Mouse (Mus musculus) ES-E14 (cell line): ENCODE results near the gene Lck. TPM values are rescaled to one million over a fixed set of nuclear protein-coding genes. Genes with fewer than 3 reads are reported as not detected.
"Not testable (repeated sequence)": the region's sequence is repeated elsewhere in the genome, so short reads cannot be mapped to it uniquely, and the experiment has no call there.

Experiments
- DNase-seq: peaks from one replicate; pipeline ENCODE4 v3.0.0-alpha.2; 2013; ENCODE audit warnings: low read depth, low spot score
- H3K27ac ChIP-seq: 2 replicates; pipeline ENCODE4 v1.5.1; 2012; ENCODE audit warnings: low read depth, mild to moderate bottlenecking, low read length, moderate library complexity, mixed read lengths; ENCODE audit not compliant: poor library complexity, insufficient read depth, severe bottlenecking
- H3K36me3 ChIP-seq: 2 replicates; pipeline ENCODE4 v1.6.1; 2012; ENCODE audit warnings: mild to moderate bottlenecking, low read length, moderate library complexity, mixed read lengths; ENCODE audit not compliant: control insufficient read depth, poor library complexity, insufficient read depth, severe bottlenecking
- H3K4me1 ChIP-seq, 2 experiments: fragments of 150-350 bp in 1 of 2; sonication (generic) in 1 of 2; 2 replicates each; pipeline ENCODE4 v1.6.1; 2012; ENCODE audit warnings: low read length in 2 of 2, mild to moderate bottlenecking in 1 of 2, mixed read lengths in 1 of 2; ENCODE audit not compliant: control insufficient read depth in 2 of 2, insufficient read depth in 2 of 2, poor library complexity in 1 of 2
- H3K4me3 ChIP-seq, 2 experiments: fragments of 150-350 bp in 1 of 2; sonication (generic) in 1 of 2; 2 replicates each; pipeline ENCODE4 v1.5.1; 2012; ENCODE audit warnings: low read length in 2 of 2, low read depth in 1 of 2, mild to moderate bottlenecking in 1 of 2, mixed read lengths in 1 of 2; ENCODE audit not compliant: insufficient read depth in 1 of 2, poor library complexity in 1 of 2, severe bottlenecking in 1 of 2
- H3K9ac ChIP-seq: 2 replicates; pipeline ENCODE4 v1.6.1; 2012; ENCODE audit warnings: low read depth, mild to moderate bottlenecking, low read length, mixed read lengths; ENCODE audit not compliant: poor library complexity, insufficient read depth, severe bottlenecking
- H3K9me3 ChIP-seq: fragments of 150-350 bp; sonication (generic); 2 replicates; pipeline ENCODE4 v1.6.1; 2012; ENCODE audit warnings: low read depth, mild to moderate bottlenecking, low read length; ENCODE audit not compliant: control insufficient read depth, insufficient read depth
- CHD2 ChIP-seq: IDR thresholded peaks from 2 replicates; pipeline ENCODE4 v1.6.1; 2014; ENCODE audit warnings: mild to moderate bottlenecking, low read depth, low read length, inconsistent platforms
- HCFC1 ChIP-seq: IDR thresholded peaks from 2 replicates; pipeline ENCODE4 v1.6.1; 2012; ENCODE audit warnings: low read length, inconsistent platforms, borderline replicate concordance; ENCODE audit not compliant: insufficient read depth
- MAFK ChIP-seq: IDR thresholded peaks from 2 replicates; pipeline ENCODE4 v1.6.1; 2014; ENCODE audit warnings: mild to moderate bottlenecking, low read depth, low read length, inconsistent platforms; ENCODE audit not compliant: insufficient read depth
- ZC3H11A ChIP-seq: IDR thresholded peaks from 2 replicates; pipeline ENCODE4 v1.6.1; 2012; ENCODE audit warnings: low read depth, mild to moderate bottlenecking, inconsistent platforms, low read length, borderline replicate concordance
- ZNF384 ChIP-seq: IDR thresholded peaks from 2 replicates; pipeline ENCODE4 v1.6.1; 2012; ENCODE audit warnings: low read depth, low read length, inconsistent platforms
- in situ Hi-C, 2 experiments: fragments of 600-800 bp; cut with MboI; formaldehyde crosslinking; loops; one replicate each; pipeline ENCODE4 v1.15.1; 2025; ENCODE audit warnings: low sequenced_read_pairs in 2 of 2, inconsistent platforms in 1 of 2; ENCODE audit not compliant: unreplicated experiment in 2 of 2
- total RNA-seq: library from RNA; depleted of rRNA; stranded (reverse); fragments of 300-350 nt; gene quantifications from 2 replicates; pipeline ENCODE4 v1.2.3, GENCODE M21; 2012

Lck gene
- total RNA-seq, 1 experiment = 19.1 TPM

GRCm38 (mm10) chr4:129544106-129544505, 29.3 kb downstream of the Lck start:
- H3K9ac ChIP-seq = peak overlapping the region; percentile 16; the same call in 1 of the 2 replicates
- no peak for TF ChIP-seq ZNF384
- peak overlapping the region; percentile 82; the same call in 1 of the 2 replicates for H3K27ac ChIP-seq
- H3K36me3 ChIP-seq = peaks cover 7% of the 10 kb centered on the region; the same call in 1 of the 2 replicates
- H3K9me3 ChIP-seq = no peaks in the 10 kb centered on the region
- in situ Hi-C loops = no loop called here
- no peak for DNase-seq
- peak overlapping the region; percentile 8 to 10; a peak in 2 of 4 replicates for H3K4me3 ChIP-seq
- peaks cover 4% of the 10 kb centered on the region in 2 experiments; a peak in 2 of 4 replicates for H3K4me1 ChIP-seq

GRCm38 (mm10) chr4:129542592-129543141, 30.8 kb downstream of the Lck start, which contains the start of gene Hdac1:
Hdac1 (minus strand) TSS chr4:129542713.
- peaks cover 4% of the 10 kb centered on the region in 2 experiments; a peak in 2 of 4 replicates for H3K4me1 ChIP-seq
- H3K36me3 ChIP-seq = peaks cover 8% of the 10 kb centered on the region; the same call in 1 of the 2 replicates
- H3K9ac ChIP-seq = peak within 1 kb of the TSS; percentile 86
- peak; percentile 97 for DNase-seq
- H3K4me3 ChIP-seq = peak within 1 kb of the TSS; percentile 75 to 94
- TF ChIP-seq MAFK = no peak
- H3K9me3 ChIP-seq = no peaks in the 10 kb centered on the region
- peak within 1 kb of the TSS; percentile 88 for H3K27ac ChIP-seq
- in situ Hi-C loops = no loop called here

DNA sequence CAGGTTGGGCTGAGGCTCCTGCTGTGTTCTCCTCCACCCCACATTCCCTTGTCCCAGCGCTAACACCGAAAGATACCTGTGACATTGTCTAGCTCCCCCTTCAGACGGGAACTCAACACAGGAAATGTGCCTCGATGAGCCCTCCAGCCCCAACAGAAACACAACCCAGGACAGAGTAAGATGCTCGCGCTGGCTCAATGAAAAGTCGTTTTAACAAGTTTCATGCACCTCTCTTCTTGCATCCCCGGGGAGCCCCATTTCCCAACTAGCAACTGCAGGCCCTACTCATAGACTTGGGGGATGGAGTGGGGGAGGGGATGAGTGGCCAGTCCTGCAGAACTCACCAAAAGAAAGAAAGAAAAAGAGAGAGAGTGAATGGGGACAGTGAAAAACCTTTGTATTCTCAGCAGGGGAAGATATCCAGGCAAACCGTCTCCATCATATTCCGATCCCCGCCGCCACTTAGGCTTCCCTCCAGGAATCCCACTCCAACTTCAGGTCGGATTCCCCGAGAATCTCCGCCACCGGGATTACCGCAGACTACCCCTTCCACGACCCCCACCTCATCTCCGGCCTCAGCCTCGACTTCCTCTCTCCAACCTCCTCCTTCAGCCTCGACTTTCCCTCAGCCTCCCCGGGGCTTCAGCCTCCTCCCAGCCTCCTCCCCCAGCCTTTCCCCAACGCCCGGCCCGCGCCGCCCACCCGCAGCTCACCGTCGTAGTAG, 31.4 kb downstream of the Lck start:
- Histone ChIP-seq H3K9me3 (no peaks in the 10 kb centered on the region), H3K4me1 (peaks cover 4% of the 10 kb centered on the region in 2 experiments; a peak in 2 of 4 replicates), H3K9ac (peak overlapping the region; percentile 80), H3K36me3 (peaks cover 10% of the 10 kb centered on the region; the same call in 1 of the 2 replicates), H3K27ac (peak overlapping the region; percentile 59), H3K4me3 (peak overlapping the region; percentile 75 to 94)
- DNase-seq = peak; percentile 75
- in situ Hi-C loops = no loop called here
- TF ChIP-seq ZNF384 = 0 out of 2 replicates have a peak, but pooled peaks have one; percentile 6
- TF ChIP-seq MAFK = no peak
- TF ChIP-seq CHD2 = peak; percentile 59; the same call in 1 of the 2 replicates

GRCm38 (mm10) chr4:129540012-129540411, 33.4 kb downstream of the Lck start:
- H3K9ac ChIP-seq = peak overlapping the region; percentile 34; the same call in 1 of the 2 replicates
- H3K4me1 ChIP-seq = peaks cover 4% of the 10 kb centered on the region in 2 experiments; a peak in 2 of 4 replicates
- peaks cover 18% of the 10 kb centered on the region; the same call in 1 of the 2 replicates for H3K36me3 ChIP-seq
- in situ Hi-C loops = no loop called here
- peak; percentile 65 for DNase-seq
- no peaks in the 10 kb centered on the region for H3K9me3 ChIP-seq
- TF ChIP-seq ZC3H11A (peak; percentile 31; the same call in 1 of the 2 replicates), ZNF384 (no peak), MAFK (no peak), CHD2 (no peak), HCFC1 (no peak)
- no peak overlapping the region for H3K27ac ChIP-seq
- H3K4me3 ChIP-seq = peak overlapping the region in 1 of 2 experiments; percentile 26; a peak in 1 of 4 replicates

GRCm38 (mm10) chr4:129528901-129529300, 44.5 kb downstream of the Lck start:
- peaks cover 26% of the 10 kb centered on the region for H3K36me3 ChIP-seq
- in situ Hi-C loops, H3K27ac ChIP-seq: not testable (repeated sequence)

More at GRCm38 (mm10) chr4:129528901-129529300, 44.5 kb downstream of the Lck start:
- H3K9ac ChIP-seq, H3K4me3 ChIP-seq, H3K9me3 ChIP-seq, DNase-seq, H3K4me1 ChIP-seq: not testable (repeated sequence)
